Mouse (Mus musculus) brain, adult 2 months (tissue): Measurements from ENCODE around the gene Usp9x.
A peak's percentile ranks its signal among the peaks of the same experiment; 100 is the strongest.

ENCODE experiments used
- DNase-seq: peaks from one replicate; pipeline ENCODE4 v3.0.0; 2011; ENCODE audit warnings: low read depth, low spot score

The Usp9x gene

DNA sequence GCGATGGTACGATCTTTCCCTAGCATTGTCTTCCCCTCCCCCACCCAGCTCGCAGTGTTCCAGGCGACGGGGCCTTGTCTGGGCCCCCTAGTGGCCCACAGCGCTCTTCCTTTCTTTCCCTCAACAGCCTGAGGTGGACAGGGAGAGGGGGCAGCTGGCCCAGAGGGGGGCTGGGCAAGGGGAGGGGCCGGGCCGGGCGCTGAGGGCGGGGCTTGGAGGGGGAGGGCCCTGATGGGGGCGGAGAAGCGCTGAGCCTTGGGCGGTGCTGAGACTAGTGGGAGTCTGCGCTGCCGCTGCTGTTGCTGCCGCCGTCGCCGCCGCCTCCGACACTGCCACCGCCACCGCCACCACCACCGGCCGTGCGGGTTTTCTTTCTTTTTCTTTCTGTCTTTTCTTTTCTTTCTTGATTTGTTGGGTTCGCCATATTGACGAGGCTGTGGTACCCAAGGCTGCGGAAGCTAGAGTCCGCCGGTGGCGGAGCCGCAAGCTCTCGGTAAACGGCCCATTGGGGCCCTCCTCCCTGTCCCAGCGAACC, at the start of gene Usp9x:
Gene Usp9x (plus strand): TSS at position 258 of the 535 bp plus-strand sequence.
- DNase-seq = peak; percentile 97

- DNase-seq = no peak
Measured at GRCm38 (mm10) chrX:13022547-13023310, 48.6 kb upstream of the Usp9x start.

- no peak for DNase-seq
Measured at GRCm38 (mm10) chrX:13024539-13025202, 46.6 kb upstream of the Usp9x start.

DNA sequence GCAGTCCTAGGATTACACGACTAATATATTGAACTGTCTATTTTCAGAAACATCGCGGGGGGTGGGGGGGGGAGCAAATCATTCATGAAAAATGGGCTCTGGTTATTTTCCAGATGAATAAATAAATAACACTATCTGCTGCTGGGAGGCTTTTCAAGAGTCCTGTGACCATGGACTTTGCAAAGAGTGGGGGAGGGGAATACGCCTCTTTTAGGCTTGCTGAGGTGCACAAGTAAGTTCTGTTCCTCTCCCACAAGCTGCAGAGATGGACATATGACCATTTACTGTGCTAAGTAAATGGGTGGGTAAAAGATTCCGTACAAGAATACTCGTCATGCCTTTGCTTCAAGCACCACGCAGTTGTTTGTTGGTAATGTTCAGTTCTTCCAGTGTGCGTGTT, 46.0 kb upstream of the Usp9x start:
- DNase-seq = no peak

GRCm38 (mm10) chrX:13028156-13028555, 43.1 kb upstream of the Usp9x start:
- no peak for DNase-seq

DNA sequence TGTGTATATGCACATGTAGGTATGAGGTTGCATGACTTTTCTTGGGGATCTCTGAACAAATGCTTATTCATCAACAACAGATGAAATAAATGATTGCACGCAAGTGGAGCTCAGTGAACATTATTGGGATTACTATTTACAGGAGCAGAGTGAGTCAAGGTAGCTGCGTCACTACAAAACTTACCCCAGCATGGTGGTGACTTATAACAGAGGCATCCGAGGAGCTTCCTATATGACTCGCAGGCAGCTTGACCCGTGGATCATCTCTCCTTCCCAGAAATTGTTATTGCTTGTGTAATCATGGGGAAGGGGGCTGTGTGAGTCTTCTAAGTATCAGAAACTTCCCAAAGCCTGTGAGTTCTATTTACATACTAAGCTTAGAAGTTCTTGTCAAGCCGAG, 41.3 kb upstream of the Usp9x start:
- DNase-seq = no peak

GRCm38 (mm10) chrX:13037085-13037484, 34.2 kb upstream of the Usp9x start:
- peak; percentile 53 for DNase-seq

DNA sequence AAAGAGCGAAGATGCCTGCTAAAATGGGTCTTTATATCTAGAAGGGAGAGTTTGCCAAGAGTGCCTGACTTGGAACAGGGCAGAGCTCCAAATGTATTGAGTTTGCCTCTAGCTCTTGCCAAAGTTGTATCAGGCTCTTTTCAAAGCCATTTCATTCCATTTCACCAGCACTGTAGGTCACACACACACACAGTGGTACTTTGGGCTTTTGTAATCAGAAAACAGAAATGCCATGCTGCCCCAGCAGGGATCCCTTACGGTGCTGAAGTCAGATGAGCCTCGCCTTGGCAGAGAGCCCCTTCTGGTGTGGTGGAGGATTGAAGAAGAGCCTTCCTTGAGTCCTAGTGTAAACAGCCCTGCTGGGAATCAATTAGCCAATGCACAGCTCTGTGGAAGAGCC, 32.1 kb upstream of the Usp9x start:
- DNase-seq = peak; percentile 65

DNA sequence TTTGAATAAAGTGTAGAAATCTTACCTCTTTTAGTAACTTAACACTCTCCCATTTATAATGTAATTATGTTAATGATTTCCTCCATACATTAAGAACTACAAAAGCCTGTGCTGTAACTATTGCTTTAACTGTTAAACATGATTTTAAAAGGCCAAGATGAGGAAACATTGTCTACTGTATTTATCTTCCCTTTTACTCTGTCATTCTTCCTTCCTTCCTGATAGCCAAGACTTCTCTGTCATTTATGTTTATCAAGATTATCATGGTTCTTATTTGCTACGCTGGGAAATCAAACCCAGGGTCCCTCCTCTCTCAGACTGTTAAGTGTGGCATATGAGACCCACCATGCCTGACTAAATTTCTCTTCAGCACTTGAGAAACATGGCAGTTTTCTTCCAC, 30.9 kb upstream of the Usp9x start:
- DNase-seq = no peak

DNA sequence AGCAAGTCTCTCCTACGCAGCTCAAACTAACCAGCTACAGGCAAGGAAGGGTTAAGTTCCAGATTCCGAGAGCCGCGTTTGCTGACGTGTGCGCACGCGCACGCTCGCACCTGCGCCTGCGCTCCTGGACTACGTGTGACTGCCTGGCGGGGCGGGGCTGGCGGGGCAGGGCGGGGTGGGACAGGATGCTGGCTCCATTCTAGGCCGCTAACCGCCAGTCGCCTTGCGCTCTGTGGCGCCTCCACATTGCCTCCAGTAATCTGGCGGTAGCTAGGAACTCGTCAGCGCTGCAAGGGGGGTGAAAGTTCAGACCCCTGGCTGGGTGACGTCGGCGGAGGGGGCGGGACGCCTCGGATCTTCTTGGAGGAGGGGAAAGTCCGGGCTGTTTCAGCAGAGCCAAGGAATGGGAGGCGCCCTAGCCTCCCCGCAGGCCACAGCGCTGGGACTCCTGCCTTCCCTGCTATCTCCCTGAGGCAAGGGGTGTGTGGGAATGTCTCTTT, 29.6 kb upstream of the Usp9x start:
- DNase-seq = peak; percentile 98

GRCm38 (mm10) chrX:13043780-13044179, 27.5 kb upstream of the Usp9x start:
- no peak for DNase-seq

DNA sequence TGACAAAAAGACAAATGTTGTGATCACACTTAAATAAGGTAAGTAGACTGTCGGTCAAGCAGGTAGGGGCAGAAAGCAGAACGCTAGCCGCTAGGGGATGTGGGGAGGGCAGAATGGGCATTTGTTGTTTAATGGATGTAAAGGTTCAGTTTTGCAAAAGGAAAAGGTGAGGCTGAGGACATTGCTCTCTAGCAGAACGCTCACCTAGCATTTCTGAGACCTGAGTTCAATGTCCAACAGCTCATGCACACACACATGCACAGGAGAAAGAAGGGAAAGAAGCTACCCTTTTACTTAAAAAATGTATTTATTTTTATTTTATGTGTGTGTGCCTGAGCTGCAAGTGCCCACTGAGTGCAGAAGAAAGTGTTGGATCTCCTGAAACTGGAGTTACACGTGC, 26.6 kb upstream of the Usp9x start:
- DNase-seq = no peak

DNA sequence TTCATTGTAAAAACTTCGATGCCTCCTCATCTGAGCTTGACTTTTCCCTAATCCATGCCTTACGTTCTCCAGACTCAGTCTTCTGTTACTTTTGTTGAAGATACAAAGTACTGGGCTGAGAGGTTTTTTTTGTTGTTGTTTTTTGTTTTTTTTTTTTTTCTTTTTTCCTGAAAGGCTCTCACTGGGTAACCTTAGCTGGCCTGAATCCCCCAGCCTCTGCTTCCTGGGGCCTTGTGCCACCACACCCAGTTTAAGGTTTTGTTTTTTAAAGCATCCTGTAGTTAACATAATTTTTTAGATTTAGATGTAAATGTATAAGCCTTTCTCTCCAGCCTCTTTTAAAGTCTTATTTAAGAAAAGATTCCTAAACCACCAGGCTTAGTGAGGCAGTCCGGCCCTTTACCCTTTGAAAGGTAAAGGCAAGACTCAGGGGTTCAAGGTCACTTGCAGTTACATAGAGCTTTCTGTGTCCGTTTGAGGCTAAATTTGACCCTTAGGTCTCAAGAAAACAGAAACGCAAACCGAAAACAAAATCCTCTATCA, 24.3 kb upstream of the Usp9x start:
- no peak for DNase-seq

- peak; percentile 77 for DNase-seq
Measured at GRCm38 (mm10) chrX:13047631-13048345, 23.5 kb upstream of the Usp9x start.

GRCm38 (mm10) chrX:13054612-13055011, 16.7 kb upstream of the Usp9x start:
- peak; percentile 16 for DNase-seq

DNA sequence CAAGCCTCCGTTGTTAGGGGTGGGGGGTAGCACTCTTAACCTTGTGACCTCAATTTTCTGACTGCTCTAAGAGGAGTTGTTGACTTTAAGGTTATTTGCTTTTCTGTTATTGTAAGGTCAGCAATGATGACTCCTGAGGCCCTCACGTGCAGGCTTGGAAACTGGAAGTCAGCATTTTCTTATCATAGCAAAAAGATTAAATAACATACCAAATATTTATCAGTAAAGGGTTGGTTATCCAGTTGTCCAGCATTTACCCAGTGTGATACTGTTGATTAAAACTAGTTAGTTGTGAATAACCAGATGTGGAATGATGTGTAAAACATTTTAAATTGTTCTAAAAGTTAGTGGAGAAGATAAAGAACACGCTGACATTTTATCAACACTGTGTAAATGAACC, 9.3 kb upstream of the Usp9x start:
- DNase-seq = no peak

GRCm38 (mm10) chrX:13064273-13064925, 6.9 kb upstream of the Usp9x start:
- DNase-seq = no peak

DNA sequence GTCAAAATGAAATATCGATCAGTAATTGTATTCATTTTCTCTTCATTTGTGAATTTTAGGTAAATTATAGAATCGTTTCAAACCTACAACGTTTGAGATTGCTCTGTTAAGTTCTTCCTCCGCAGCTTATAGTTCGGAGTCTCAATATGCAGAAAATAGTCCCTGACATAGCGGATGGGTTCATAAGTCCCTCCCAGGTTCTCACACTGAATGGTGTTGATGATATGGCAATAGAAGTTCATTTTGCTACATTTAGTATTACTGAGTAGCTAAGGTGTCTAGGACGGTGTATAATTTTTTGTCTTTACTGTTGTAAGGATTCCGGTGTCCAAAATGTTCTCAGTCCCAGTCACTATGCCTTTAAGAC, 1.1 kb upstream of the Usp9x start:
- no peak for DNase-seq

DNA sequence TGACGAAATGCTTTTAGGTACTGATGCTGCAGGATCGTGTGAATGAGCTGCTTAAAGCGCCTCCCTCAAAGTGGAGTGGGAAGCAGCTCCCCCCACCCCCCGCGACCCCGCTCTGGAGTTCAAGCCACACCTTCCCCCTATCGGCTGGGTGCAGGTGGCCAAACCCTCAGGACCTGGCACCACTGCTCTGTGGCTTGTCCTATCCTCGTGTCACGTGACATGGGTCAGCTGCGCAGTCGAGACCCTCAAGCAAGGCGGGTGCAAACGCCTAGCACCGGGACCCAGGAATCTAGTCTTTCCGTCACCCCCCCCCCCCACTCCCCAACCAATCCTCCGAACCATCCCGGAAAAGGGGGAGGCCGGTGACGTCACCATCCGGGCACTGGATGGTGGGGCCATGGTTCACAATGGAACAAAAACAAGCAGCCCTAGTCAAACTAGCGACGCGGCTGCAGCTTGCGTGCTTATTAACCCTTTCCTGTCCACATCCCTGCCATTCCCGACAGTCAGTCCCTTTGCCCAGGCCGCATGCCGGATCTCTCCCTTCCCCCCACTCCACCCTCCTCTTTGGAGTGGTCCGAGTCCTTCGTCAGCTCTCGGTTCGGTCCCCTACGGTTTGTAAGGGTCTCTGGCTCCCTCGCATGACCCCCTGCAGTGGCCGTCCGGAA, 591 bp upstream of the Usp9x start:
- DNase-seq = peak; percentile 98

- DNase-seq = peak; percentile 85
Measured at GRCm38 (mm10) chrX:13071776-13072460, 620 bp downstream of the Usp9x start.
